Mouse (Mus musculus) bone marrow, adult 2 months (tissue): ENCODE measurements around the gene Defb15.

ENCODE experiments used
- CTCF ChIP-seq: fragments of 200-500 bp; IDR thresholded peaks from 2 replicates; pipeline ENCODE4 v1.5.1; 2011; ENCODE audit warnings: low read length, control low read depth; ENCODE audit not compliant: control insufficient read depth, insufficient read depth
- POLR2A ChIP-seq: fragments of 200-500 bp; IDR thresholded peaks from 2 replicates; pipeline ENCODE4 v1.6.1; 2011; ENCODE audit warnings: low read depth, mild to moderate bottlenecking, control low read depth, low read length, borderline replicate concordance; ENCODE audit not compliant: control insufficient read depth

DNA sequence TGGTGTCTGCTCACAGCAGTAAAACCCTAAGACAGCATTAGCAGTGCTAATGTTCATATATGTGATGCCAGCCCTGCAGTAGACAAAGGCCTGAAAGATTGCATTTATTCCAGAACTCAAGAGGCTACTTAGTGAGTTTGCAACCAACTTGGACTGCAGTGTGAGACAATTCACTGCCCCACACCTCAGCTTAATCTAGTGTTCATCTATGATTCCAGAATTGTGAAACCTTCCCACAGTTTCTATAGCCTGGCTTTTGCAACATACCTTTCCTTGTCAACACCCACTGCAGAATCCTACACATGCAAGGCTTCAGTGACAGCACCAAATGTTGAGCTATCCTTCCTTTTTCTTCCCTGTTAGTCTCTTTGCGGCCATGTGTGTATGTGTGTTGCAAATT lies 34.1 kb upstream of the Defb15 start:
- TF ChIP-seq POLR2A, result no peak
- no peak for TF ChIP-seq CTCF
